8 mouse cellular contexts compared by ENCODE assay signal in genomic region chr2:10079745-10080309, GRCm38 (mm10). TPM values are rescaled to one million over a fixed set of nuclear protein-coding genes. Genes with fewer than 3 reads are reported as not detected.
DNase-seq lines count a peak whose midpoint lies in the region; ATAC-seq and TF ChIP-seq lines count a peak whose summit lies in the region.

No protein-coding gene starts in this region.

- intact Hi-C loops in gastrocnemius, adult 2 months (cut with DNase I): no loop called here

- H3K36me3 ChIP-seq in erythroblast, embryonic 14.5 days (ENCODE audit: control insufficient read depth): peaks cover 52% of the 10 kb centered on the region
- H3K36me3 ChIP-seq in limb, embryonic 13.5 days: peaks cover 10% of the 10 kb centered on the region

- no peak for TF ChIP-seq POLR2A in olfactory bulb, adult 2 months (IDR thresholded peaks at IDR 0.05; ENCODE audit: insufficient read depth, low read depth, low read length)

- no peak for DNase-seq in gastrocnemius, adult 2 months
- no peak for DNase-seq in gastrocnemius, postnatal 10 days
- peak; percentile 26 for DNase-seq in 416B (ENCODE audit: low read depth)
- DNase-seq in layer of hippocampus, postnatal 10 days (ENCODE audit: low spot score in 2 of 2): no peak
- no peak for DNase-seq in layer of hippocampus, adult 18-20 months (ENCODE audit: low spot score in 2 of 2)

- H3K9me3 ChIP-seq in erythroblast, embryonic 14.5 days (ENCODE audit: control insufficient read depth, low read length): no peaks in the 10 kb centered on the region
- no peaks in the 10 kb centered on the region for H3K9me3 ChIP-seq in limb, embryonic 13.5 days

- ATAC-seq in limb, embryonic 13.5 days (ENCODE audit: low FRiP score, low read depth): no peak

- no peaks in the 10 kb centered on the region for H3K27me3 ChIP-seq in erythroblast, embryonic 14.5 days (ENCODE audit: control insufficient read depth)
- no peaks in the 10 kb centered on the region for H3K27me3 ChIP-seq in limb, embryonic 13.5 days

- H3K27ac ChIP-seq in gastrocnemius, adult 2 months: peak overlapping the region; percentile 100
- H3K27ac ChIP-seq in limb, embryonic 13.5 days: peak overlapping the region; percentile 87
- peak overlapping the region; percentile 98 for H3K27ac ChIP-seq in olfactory bulb, adult 2 months (ENCODE audit: insufficient read depth, low read depth, low read length)

- TF ChIP-seq CTCF in gastrocnemius, adult 2 months (IDR thresholded peaks at IDR 0.05): no peak
- TF ChIP-seq CTCF in olfactory bulb, adult 2 months (IDR thresholded peaks at IDR 0.05; ENCODE audit: insufficient read depth, low read depth, low read length): no peak

- H3K9ac ChIP-seq in limb, embryonic 13.5 days: peak overlapping the region; percentile 99

- peak overlapping the region; percentile 96 for H3K4me3 ChIP-seq in gastrocnemius, adult 2 months
- H3K4me3 ChIP-seq in erythroblast, embryonic 14.5 days (replicated peaks): peak overlapping the region; percentile 100
- peak overlapping the region; percentile 93 for H3K4me3 ChIP-seq in limb, embryonic 13.5 days
- H3K4me3 ChIP-seq in olfactory bulb, adult 2 months (ENCODE audit: insufficient read depth, low read depth, low read length): peak overlapping the region; percentile 94

- H3K4me2 ChIP-seq in limb, embryonic 13.5 days (replicated peaks): peak overlapping the region; percentile 71

- WGBS in limb, embryonic 13.5 days: under 1% methylated on average over 28 of the region's 28 CpGs
- under 1% methylated on average over 28 of the region's 28 CpGs for WGBS in olfactory bulb, adult 2 months

- peaks cover 55% of the 10 kb centered on the region for H3K4me1 ChIP-seq in erythroblast, embryonic 14.5 days (ENCODE audit: control insufficient read depth)
- H3K4me1 ChIP-seq in limb, embryonic 13.5 days: peaks cover 29% of the 10 kb centered on the region
- peaks cover 26% of the 10 kb centered on the region for H3K4me1 ChIP-seq in olfactory bulb, adult 2 months (ENCODE audit: control insufficient read depth, insufficient read depth, low read length)

RNA-seq across cellular contexts. Expression of gene Atp5c1, which starts 0.5 kb away (rescaled TPM):
- 100 to 1,000 TPM; 773 to 991 TPM for total RNA-seq in gastrocnemius, adult 2 months (2021)
- total RNA-seq in gastrocnemius, postnatal 10 days (2021): 100 to 1,000 TPM; 647 to 734 TPM
- 2.1 and 2.2 TPM in 2 replicates for polyA plus RNA-seq in erythroblast, embryonic 14.5 days (2012)
- polyA plus RNA-seq in limb, embryonic 13.5 days (2015; fragmentation: Nextera tagmentation; extraction: Ambion mirVana): 528 and 534 TPM in 2 replicates
- 349 TPM in 1 of 2 replicates, not detected in the other for polyA plus RNA-seq in olfactory bulb, adult 2 months (2012; ENCODE audit: insufficient read depth, insufficient read length, low replicate concordance, missing spikeins)
- total RNA-seq in layer of hippocampus, postnatal 10 days (2021): 100 to 1,000 TPM; 281 to 321 TPM
- total RNA-seq in layer of hippocampus, adult 18-20 months (2021): 100 to 1,000 TPM; 256 to 261 TPM

RNA-seq across cellular contexts. Expression of gene Kin, which starts 0.6 kb away (rescaled TPM):
- 1 to 10 TPM; 6.0 to 6.3 TPM for total RNA-seq in gastrocnemius, adult 2 months (2021)
- 1 to 10 TPM; 6.4 to 9.5 TPM for total RNA-seq in gastrocnemius, postnatal 10 days (2021)
- polyA plus RNA-seq in erythroblast, embryonic 14.5 days (2012): 0.57 and 1.0 TPM in 2 replicates
- polyA plus RNA-seq in limb, embryonic 13.5 days (2015; fragmentation: Nextera tagmentation; extraction: Ambion mirVana): 27.9 and 34.2 TPM in 2 replicates
- polyA plus RNA-seq in olfactory bulb, adult 2 months (2012; ENCODE audit: insufficient read depth, insufficient read length, low replicate concordance, missing spikeins): not detected in 2 replicates
- total RNA-seq in layer of hippocampus, postnatal 10 days (2021): 10 to 100 TPM; 13.3 to 15.3 TPM
- total RNA-seq in layer of hippocampus, adult 18-20 months (2021): 10 to 100 TPM; 10.3 to 10.4 TPM

RNA-seq across cellular contexts. Expression of gene Taf3, which starts 31.4 kb away (rescaled TPM):
- total RNA-seq in gastrocnemius, adult 2 months (2021): 10 to 100 TPM; 10.0 to 12.2 TPM
- total RNA-seq in gastrocnemius, postnatal 10 days (2021): 1 to 10 TPM; 7.4 to 7.6 TPM
- polyA plus RNA-seq in erythroblast, embryonic 14.5 days (2012): 2.7 and 3.4 TPM in 2 replicates
- polyA plus RNA-seq in limb, embryonic 13.5 days (2015; fragmentation: Nextera tagmentation; extraction: Ambion mirVana): 15.2 and 16.5 TPM in 2 replicates
- polyA plus RNA-seq in olfactory bulb, adult 2 months (2012; ENCODE audit: insufficient read depth, insufficient read length, low replicate concordance, missing spikeins): not detected in 2 replicates
- total RNA-seq in layer of hippocampus, postnatal 10 days (2021): 10 to 100 TPM; 10.5 to 11.4 TPM
- total RNA-seq in layer of hippocampus, adult 18-20 months (2021): 10 to 100 TPM; 15.6 to 16.2 TPM

RNA-seq across cellular contexts. Expression of gene Itih2, which starts 51.4 kb away (rescaled TPM):
- total RNA-seq in gastrocnemius, adult 2 months (2021): under 1 TPM; 0.33 TPM
- total RNA-seq in gastrocnemius, postnatal 10 days (2021): 1 to 10 TPM in 1 of 2 experiments, under 1 TPM in 1; 0.40 to 1.5 TPM
- polyA plus RNA-seq in erythroblast, embryonic 14.5 days (2012): 0.06 and 0.10 TPM in 2 replicates
- polyA plus RNA-seq in limb, embryonic 13.5 days (2015; fragmentation: Nextera tagmentation; extraction: Ambion mirVana): 0.11 and 0.94 TPM in 2 replicates
- polyA plus RNA-seq in olfactory bulb, adult 2 months (2012; ENCODE audit: insufficient read depth, insufficient read length, low replicate concordance, missing spikeins): not detected in 2 replicates
- total RNA-seq in layer of hippocampus, postnatal 10 days (2021): 1 to 10 TPM; 2.1 to 2.7 TPM
- total RNA-seq in layer of hippocampus, adult 18-20 months (2021): 1 to 10 TPM; 1.2 to 1.5 TPM
